Mouse (Mus musculus): ENCODE data around the gene Irgq.
"Not testable (repeated sequence)": the region's sequence is repeated elsewhere in the genome, so short reads cannot be mapped to it uniquely, and the experiment has no call there.

Gene Irgq

DNA sequence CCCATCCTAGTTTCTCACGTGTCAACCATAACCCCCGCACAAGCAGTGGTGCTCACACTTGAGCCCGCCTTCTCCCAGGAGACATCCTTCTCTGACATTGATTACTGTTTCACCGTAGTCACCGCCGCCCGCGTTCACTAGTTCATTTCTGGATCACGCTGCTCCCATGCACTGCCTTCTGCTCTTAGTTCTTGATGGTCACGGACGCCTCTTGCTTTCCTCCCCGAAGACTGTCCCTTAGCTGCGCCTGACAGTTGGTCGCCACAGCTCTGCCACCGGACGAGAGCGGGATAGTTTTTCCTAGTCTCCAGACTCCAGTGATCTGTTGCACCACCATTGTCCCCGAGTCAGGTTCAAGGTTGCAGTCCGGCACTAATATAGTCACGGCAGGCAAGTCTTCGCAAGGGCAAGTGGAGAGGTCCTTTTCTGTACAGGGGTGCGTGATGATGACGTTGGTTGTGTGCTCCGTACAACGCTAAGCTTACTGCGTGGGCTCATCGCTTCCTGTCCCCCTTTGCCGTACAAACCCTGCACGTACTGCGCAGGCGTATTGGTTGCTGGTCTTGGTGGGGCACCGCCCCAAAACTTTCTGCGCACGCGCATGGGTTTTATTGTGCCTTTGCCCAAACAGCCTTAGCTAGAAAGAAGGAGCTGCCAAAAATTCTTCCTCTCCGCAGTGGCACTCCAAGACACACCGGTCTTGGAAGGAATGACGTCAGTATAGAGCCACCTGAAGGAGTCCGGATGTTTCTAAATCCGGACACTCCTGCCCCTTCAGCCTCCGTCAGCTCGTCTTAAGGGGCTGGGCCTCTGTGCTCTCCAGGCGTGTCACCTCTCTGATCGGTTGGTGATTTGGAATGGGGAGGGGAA is at the start of gene Irgq:
TSS of gene Irgq (plus strand) at position 628 of the 870 bp plus-strand sequence.
- DNase-seq (ENCODE audit: low read depth, low spot score), result peak; percentile 100

DNA sequence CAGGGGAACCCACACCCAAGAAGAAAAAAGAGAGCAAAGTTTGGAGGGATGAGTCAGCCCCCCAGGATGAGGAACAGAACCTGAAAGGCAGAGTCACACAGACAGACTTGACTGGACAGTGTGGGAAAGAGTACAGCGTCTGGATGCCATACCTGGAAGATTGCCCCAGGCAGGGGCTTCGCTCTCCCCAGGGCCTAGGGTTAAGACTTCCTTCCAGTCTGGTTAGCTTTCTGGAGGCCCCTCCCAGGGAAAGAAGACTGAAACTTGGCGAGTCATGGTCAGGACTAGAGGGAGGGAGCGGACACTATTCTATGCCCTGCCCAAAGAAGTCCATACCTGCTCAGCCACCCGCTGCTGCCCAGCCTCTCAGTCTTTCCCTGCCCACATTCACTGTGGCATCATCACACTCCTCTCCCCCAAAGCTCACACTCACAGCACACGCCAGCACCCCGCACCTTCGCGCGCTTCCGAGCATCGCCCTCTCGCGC is 49.5 kb upstream of the Irgq start:
- DNase-seq (ENCODE audit: low read depth, low spot score), result no peak

DNA sequence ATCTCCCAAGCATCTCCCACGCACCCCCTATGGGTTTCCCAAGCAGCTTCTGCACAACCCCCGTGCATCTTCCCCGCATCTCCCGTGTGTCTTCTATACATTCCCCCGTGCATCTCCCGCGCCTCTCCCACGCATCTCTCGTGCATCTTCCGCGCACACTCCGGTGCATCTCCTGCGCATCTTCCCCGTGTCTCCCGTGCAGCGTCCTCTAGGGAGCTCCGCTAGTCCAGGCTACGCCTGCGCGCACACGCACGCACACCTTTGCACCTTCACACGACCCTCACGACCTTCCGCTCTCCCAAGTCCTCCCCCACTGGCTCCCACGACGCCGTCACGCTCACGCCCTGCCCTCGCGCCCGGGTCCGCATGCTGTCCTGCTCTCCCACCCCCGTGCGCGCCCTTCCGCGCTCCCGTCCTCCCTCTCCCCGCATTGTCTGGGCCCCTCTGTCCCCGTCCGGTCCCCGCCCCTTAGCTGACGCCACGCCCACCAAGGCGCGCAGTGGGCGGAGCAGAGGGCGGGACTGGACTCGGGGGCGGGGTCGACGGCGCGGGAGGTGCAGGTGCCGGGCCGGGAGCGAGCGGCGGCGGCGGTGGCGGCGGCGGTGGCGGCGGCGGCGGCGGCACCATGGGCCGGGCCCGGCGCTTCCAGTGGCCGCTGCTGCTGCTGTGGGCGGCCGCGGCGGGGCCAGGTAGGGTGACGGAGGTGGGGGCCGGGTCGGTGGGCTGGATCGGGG is 48.8 kb upstream of the Irgq start, which contains the start of gene Cadm4:
TSS of gene Cadm4 (plus strand) at position 550 of the 734 bp plus-strand sequence.
- DNase-seq (ENCODE audit: low read depth, low spot score), result peak; percentile 81

DNA sequence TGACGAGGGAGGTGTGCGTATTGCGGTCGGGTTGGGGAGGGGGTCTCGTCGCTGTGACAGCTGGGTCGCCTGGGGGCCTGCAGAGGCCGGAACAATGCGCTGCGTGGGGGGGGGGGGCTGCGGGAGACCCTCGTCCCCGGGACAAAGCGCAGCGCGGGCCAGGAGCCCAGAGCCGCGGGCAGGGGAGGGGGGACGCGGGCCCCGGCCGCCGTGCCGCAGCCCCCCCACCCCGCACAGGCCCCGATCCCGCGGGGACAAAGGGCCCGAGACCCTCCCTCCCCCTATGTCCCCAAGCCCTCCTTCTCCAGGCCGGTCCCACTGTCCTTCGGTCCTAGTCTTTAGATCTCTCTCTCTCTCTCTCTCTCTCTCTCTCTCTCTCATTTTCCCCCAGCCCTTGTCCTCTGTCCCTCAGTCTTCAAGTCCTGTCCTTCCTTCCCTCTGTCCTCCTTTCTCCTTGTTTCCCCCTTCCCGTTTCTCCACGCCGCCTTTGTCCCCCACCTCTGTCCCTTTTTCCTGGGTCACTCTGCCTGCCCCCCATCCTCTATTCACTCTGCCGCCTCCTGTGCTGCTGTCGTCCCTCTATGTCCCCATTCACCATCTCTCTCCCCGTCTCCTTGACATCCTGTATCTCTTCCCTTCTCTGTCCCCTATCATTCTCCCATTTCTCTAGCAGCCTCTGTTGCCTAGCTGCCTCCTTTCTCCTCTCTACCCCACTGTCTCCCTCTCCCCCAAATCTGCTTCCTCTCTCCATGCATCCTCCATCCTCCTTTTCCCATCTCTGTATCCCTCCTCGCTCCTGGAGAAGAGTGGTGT is 48.1 kb upstream of the Irgq start:
- DNase-seq (ENCODE audit: low read depth, low spot score), result no peak

DNA sequence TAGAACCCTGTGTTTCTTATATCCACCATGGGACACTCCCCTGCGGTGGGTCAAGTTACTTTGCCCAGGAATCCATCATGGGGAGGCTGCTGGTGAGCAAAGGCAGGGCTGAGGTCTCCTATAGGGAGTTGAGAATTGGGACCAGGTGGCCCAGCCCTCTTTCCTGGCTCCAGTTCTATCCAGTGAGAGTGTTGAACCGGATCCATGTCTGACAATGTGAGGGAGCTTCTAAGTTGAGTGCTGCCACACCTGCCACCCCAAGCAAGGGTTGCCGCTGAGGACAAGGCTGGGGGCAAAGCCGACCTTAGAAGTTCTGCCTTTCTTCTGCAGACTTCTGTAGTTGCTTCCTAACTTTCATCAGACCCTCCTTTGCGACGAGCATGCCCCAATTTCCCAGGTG is 47.2 kb upstream of the Irgq start:
- DNase-seq (ENCODE audit: low read depth, low spot score), result not testable (repeated sequence)

DNA sequence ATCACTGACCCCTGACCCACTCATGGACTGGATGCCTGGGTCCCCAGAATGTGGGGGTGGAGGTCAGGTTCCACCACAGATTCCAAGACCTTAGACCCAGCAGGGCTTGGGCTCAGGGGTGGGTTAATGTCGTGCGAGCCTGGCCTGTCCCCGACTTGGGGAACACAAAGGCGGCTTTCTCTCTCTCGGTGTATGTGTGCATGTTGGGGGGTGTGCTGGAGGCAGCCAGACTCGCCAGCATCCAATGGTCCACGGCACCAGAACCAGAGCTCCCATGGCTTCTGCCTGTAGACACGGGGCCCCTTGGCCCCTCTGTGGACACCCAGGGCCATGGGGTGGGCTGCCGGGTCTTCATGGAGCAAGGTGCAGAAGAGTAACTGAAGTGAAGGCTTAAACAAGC is 45.0 kb upstream of the Irgq start:
- DNase-seq (ENCODE audit: low read depth, low spot score), result no peak

DNA sequence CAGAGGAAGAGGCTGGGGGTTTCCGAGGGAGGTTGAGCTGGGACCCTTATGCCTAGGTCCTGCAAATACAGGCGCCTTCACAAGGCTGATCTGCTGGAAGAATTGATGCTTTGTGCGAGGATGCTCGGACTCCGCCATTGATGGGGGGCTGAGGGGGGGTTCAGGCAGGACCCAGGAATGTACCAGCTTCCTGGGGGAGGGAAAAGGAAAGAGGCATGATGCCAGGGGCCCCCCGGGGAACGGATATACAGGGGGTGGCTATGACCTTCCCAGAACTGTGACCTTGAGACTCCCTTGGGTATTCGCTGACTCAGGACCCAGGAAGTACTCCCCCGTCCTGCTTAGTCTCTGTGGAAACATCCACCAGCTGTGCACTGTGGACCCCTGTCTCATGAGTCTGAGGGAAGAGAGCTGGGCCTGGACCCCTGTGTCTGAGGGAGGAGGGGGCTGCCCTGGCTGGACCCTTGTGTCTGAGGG is 43.8 kb upstream of the Irgq start:
- DNase-seq (ENCODE audit: low read depth, low spot score), result no peak

DNA sequence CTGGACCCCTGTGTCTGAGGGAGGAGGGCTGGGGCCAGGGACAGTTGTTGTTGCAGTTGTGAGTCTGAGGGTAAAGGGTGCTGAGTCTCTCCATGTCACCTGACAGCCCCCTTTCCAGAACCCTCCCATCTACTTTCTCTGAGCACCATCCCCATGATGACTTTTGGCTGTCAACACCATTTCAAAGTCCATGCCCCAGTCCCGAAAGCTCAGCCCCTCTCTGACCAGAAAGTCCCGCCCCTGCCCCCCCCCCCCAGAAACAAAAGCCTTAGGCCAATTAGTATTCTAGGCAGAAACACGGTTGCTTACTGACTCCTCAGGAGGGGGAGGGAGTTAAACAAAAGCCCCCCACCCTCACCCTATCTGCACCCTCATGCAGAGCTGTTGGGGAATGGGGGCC is 43.1 kb upstream of the Irgq start:
- DNase-seq (ENCODE audit: low read depth, low spot score), result no peak

DNA sequence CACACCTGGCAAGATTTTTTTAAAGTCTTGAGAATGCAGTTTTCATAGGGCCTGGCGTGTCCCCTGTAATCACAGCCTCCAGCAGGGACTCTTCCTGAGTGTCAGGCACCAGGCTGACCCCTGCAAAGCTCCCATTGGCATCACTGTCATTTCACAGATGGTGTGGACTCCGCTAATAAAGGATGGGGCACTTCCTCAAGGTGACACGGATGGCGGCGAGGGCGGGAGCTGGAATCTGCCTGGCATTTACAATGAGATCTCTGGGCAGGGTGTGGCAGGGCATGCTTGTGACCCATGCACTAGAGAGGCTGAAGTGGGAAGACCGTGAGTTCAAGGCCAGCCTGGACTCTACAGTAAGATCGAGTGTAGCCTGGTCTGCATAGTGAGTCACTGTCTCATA is 42.2 kb upstream of the Irgq start:
- DNase-seq (ENCODE audit: low read depth, low spot score), result no peak

DNA sequence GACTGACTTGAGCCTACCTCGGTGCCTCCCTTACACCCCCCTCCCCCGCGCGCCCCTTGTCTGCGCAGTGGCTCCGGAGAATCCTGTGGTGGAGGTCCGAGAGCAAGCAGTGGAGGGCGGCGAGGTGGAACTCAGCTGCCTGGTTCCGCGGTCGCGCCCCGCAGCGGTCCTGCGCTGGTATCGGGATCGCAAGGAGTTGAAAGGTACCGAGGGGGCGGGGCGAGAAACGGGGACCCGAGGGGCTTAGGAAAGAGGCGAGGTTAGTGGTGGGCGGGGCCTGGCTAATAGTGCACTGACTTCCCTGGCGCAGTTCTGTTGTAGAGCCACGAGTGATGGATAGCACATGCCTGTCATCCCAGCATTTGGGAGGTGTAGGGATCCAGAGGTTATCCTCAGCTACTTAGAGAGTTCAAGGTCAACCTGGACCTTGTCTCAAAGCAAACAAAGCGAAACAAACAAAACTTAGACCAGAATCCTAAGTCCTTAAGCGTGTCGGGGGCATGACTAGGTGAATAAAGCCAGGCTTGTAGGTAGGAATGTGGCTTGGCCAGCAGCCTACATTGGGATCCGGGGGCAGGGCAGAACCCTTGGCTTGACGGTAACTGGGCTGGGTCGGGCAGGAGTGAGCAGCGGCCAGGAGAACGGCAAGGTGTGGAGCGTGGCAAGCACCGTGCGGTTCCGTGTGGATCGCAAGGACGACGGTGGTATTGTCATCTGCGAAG is 30.5 kb upstream of the Irgq start:
- DNase-seq (ENCODE audit: low read depth, low spot score), result peak; percentile 28

DNA sequence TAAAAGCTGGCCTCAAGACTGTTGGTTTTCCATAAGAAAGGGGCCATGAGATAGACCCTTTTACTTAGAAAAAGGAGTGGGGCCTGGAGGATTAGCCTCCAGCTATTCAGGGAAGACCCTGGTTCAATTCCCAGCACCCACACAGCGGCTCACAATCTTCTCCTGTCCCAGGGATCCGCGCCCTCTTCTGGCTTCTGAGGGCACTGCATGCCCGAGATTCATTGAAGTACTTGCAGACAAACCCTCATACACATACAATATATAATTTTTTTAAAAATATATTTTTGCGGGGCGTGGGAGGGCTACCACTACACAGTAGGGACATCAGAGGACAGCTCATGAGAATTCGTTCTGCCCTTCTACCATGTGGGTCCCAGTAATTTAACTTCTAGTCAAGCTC is 29.6 kb upstream of the Irgq start:
- DNase-seq (ENCODE audit: low read depth, low spot score), result no peak

DNA sequence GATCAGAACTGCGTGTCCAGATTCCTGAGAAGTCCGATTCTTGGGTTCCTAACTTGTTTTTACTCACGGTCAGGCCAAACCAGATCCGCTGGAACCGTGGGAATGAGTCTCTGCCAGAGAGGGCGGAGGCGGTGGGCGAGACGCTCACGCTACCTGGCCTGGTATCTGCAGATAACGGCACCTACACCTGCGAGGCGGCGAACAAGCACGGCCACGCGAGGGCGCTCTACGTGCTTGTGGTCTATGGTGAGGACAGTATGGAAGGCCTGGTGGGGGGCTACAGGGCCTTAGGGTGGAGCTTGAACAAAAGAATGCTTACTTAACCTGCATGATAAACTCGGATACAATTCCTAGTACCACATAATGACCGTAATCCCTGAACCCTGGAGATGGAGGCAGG is 29.0 kb upstream of the Irgq start:
- DNase-seq (ENCODE audit: low read depth, low spot score), result no peak

DNA sequence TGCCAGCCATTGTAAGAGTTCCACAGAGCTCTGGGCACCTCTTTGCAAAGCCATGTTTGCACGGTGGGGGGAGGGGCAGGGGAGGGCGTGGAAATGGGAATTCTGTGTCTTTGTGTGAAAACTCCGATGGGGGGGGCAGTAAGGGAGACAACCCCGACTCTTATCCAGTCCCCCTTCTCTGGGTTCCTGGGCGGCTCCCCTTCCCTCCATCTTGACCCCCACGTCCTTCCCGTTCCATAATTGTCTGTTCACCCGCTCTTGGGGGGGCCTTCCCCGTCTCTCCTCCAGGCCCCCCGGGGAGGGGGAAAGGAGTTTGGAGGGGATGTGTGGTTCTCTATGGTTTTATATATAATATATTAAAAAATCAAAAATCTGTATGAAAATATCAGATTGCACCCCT is 26.5 kb upstream of the Irgq start:
- DNase-seq (ENCODE audit: low read depth, low spot score), result no peak

DNA sequence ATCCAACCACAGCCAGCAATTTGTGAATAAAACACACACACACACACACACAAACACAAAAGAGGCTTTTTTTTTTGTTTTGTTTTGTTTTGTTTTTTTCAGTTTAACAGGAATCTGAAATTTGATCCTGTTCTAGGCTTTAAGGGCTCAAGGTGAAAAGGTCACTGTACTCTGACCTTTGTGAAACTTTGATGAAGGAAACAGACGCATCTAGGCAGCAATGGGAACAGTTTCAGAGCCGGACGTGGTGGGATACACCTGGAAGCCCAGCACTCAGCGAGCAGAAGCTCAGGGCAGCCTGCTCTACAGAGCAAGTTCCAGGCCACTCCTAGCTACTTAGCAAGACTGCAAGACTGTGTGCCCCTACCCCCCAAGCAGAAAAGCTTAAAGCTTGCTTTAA is 25.6 kb upstream of the Irgq start:
- DNase-seq (ENCODE audit: low read depth, low spot score), result peak; percentile 40

DNA sequence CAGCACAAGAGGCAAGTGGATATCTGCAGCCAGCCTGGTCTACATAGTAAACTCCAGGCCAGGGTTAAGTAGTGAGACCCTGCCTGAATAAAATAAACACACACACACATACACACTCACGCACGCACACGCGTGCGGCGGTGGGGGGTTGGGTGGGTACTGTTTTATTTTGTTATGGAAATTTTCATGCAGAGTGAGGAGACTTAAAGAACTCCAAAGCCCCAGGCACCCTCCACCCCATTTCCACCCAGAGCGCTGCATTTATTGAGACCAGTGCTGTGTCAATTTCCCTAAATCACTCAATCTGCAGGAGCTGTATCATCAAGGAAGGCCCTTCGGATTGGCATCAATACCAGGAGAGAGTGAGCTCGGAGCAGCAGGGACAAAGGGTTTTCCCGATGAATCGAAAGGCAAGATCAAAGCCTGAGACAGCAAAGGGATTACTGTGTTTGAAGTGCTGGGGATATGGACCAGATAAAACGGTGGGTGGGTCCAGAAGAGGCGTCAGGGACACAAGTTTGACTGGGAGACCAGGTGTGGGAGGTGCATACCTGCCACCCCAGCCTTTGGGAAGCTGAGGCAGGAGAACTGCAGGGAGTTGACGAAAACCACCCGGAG is 24.9 kb upstream of the Irgq start:
- no peak for DNase-seq (ENCODE audit: low read depth, low spot score)

DNA sequence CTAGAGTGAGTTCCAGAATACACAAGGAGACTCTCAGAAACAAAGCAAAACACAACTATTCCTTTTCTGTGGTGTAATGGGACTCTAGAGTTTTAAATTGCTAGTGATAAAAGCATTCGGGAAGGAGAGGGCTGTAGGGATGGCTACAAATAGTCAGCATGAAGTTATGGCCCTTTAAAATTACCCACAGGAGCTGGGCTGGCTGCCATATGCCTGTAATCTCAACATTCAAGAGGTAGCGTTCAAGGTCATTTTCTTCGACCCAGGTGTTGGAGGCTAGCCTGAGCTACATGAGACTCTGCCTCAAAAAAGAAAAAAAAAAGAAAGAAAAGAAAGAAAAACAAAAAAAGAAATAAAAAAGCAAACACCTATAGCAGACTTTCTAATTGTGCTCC is 24.4 kb upstream of the Irgq start:
- DNase-seq (ENCODE audit: low read depth, low spot score), result no peak

DNA sequence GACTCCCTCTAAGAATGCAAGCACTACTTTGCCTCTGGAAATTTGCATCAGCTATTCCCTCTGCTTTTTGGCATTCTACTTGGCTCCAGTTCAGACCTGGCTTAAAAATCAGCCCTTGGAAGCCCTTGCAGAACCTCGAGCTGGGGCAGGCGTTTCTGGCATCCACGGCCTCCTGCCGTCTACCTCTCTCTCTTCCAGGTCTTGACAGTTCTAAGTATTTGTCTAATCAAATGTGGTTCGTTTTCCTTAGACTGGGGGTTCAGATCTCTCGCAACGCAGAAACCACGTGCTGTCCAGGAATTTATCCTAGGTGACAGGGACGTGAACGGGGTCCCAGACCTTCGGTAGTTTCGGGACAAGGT is 24.0 kb upstream of the Irgq start:
- DNase-seq (ENCODE audit: low read depth, low spot score), result no peak

DNA sequence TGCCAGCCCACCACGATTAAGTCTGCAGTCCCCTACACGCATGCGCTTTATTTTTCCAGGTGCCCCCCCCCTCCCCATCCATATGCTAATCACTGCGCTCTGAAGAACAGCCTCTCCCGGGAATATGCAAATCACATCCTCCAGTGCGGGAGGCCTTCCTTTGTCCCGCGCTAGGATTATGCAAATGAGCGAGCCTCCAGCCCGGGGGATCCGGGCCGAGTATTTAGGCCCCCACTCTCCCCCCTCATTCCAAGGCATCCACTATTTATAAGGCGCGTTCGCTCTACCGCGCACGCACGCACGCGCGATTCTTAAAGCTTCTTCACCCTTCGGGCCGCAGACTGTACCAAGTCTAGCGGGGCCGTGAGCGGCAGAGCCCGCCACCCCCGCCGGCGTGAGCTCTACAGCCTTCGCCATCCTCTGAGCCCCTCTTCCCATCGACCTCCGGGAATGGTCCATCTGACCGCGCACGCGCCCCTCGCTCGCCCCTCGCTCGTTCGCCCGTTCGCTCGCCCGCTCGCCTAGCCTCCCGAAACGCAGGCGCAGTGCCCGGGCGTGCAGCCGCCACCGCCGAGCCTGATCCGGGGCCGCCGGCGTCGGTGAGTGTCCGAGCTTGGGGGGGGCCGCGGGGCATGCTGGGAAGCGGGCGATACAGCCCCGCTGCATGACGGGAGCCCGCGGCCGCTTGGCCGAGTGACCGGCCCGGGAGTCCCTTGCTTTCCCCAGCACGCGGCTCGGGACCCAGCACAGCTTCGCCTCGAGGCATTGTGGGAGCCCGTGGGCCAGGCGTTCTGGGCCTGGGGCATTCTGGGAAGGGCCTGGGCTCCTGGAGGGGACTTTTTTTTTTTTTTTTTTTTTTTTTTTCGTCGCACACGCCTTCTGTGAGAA is 23.4 kb upstream of the Irgq start, which contains the start of gene Zfp428:
TSS of gene Zfp428 (plus strand) at position 169 of the 888 bp plus-strand sequence.
- DNase-seq (ENCODE audit: low read depth, low spot score), result peak; percentile 88

DNA sequence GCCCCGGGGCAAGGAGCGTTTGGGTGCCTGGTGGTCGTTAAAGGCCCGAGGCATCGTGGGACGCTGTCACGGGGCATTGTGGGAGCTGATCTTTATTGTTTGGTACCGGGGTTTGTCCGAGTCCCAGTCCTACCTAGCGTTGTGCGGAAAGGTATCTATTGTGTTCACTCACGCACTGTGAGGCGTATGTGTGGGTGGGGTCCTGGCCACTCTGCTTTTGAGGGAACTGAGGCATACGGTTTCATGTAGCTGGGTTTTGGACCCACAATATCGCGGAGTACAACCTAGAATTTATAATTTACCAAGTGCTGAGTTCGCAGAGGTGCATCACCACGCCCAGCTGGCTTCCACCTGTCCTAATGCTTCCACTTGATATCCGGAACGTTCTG is 22.8 kb upstream of the Irgq start:
- no peak for DNase-seq (ENCODE audit: low read depth, low spot score)

DNA sequence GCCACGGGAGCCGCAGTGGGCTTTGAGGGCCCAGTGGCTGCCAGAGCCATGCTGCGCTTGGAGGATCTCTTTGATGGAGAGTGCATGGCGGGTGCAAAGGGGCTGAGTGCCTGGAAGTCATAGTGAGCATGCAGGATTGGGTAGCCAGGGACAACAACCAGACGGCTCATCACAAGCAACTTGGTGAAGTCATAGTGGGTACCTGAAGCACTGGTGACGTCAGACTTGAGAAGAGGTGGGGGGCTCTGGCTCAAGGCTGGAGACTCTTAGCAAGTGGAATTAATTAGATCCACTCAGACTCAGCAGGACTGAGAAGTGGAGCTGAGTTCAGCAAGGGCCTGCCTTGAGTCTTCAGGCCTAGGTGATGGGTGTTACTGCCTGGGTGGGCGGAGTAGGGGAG is 18.1 kb upstream of the Irgq start, which contains the start of gene AC161166.1:
TSS of gene AC161166.1 (minus strand) at position 101 of the 400 bp plus-strand sequence.
- no peak for DNase-seq (ENCODE audit: low read depth, low spot score)

Data from forelimb bud, embryonic 11.5 days (tissue).